Comparison of ENCODE assay signal across 14 mouse cellular contexts in genomic region chr4:111555426-111555825, GRCm38 (mm10).
"Had no signal": no experiment of that assay in that cellular context is flagged by ENCODE, and none has a peak within 500 bp of the region (broad histone marks: within the 10 kb centered on the region; RNA-seq: fewer than 3 reads in every experiment).

No protein-coding gene starts in this region.

- H3K4me3 ChIP-seq: left cerebral cortex, adult 2 months; liver, embryonic 13.5 days; midbrain, embryonic 15.5 days; neural tube, embryonic 12.5 days; neural tube, embryonic 15.5 days had no signal

- H3K4me1 ChIP-seq: liver, embryonic 13.5 days; midbrain, embryonic 15.5 days; neural tube, embryonic 12.5 days had no signal

- H3K9ac ChIP-seq: liver, embryonic 13.5 days; midbrain, embryonic 15.5 days; neural tube, embryonic 12.5 days; neural tube, embryonic 15.5 days had no signal

- H3K4me2 ChIP-seq: liver, embryonic 13.5 days; midbrain, embryonic 11.5 days; midbrain, embryonic 15.5 days; neural tube, embryonic 12.5 days; neural tube, embryonic 15.5 days had no signal

- ATAC-seq: midbrain, embryonic 15.5 days had no signal

- H3K27me3 ChIP-seq: liver, embryonic 13.5 days; midbrain, embryonic 15.5 days; neural tube, embryonic 12.5 days; neural tube, embryonic 15.5 days had no signal

- H3K27ac ChIP-seq: left cerebral cortex, adult 2 months; liver, embryonic 13.5 days; midbrain, embryonic 15.5 days; neural tube, embryonic 12.5 days; neural tube, embryonic 15.5 days had no signal

- H3K9me3 ChIP-seq: liver, embryonic 13.5 days; midbrain, embryonic 15.5 days; neural tube, embryonic 12.5 days; neural tube, embryonic 15.5 days had no signal

- DNase-seq: kidney, postnatal 10 days; kidney, postnatal 36 days; layer of hippocampus, postnatal 36 days; liver, embryonic 13.5 days; lung, adult 2 months; lung, postnatal 14 days; lung, postnatal 4 days; thymus, adult 18-20 months; thymus, postnatal 36 days had no signal

- H3K36me3 ChIP-seq: liver, embryonic 13.5 days; midbrain, embryonic 15.5 days; neural tube, embryonic 12.5 days; neural tube, embryonic 15.5 days had no signal
